Mouse (Mus musculus): ENCODE measurements around the gene Hist1h3e. TPM values are rescaled to one million over a fixed set of nuclear protein-coding genes. Genes with fewer than 3 reads are reported as not detected.
A peak's percentile ranks its signal among the peaks of the same experiment; 100 is the strongest.
"Not testable (repeated sequence)": the region's sequence is repeated elsewhere in the genome, so short reads cannot be mapped to it uniquely, and the experiment has no call there.

Gene Hist1h3e
- total RNA-seq, 2 experiments from 2014 or later = 8.3 to 12.9 TPM

DNA sequence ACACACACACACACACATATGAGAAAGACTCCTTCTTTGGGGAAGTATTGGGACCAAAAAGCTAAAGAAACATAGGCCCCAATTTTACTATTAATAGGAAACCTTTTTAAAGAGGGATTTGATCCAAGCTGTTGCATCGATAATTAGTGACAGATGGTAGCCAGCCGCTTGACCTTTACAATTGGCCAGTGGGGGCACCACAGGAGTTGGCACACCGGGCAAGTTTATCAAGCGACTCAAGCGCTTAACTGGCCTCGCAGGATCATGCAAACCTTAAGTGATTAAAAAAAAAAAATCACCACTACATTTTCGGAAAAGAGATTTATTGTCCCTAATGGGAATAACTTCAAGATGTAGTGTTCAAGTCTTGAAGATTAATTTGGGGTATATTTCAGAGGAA, 30.4 kb upstream of the Hist1h3e start:
- H3K4me3 ChIP-seq = no peak overlapping the region
- no peak for TF ChIP-seq CTCF (IDR thresholded peaks at IDR 0.05)
- H3K27ac ChIP-seq = no peak overlapping the region
- no peak for DNase-seq
- intact Hi-C loops (cut with DNase I) = no loop called here

DNA sequence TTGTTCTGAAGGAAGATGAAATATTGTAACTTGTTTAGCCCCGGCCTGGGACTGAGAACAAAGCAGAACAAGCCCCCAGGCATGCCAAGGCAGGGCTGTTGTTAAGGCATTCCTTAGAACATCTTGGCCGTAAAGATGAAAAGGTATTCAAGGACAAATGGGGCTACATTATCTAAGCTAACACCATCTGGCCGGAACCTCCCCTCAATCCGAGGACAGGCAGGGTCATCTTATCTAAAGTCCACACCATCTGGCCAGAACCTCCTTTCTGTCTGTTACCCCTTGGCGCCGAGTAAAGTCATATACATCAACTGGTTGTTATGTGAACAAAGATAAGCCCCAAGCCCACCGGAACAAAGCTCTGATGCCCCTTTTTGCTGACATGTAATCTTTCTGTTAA, 29.7 kb upstream of the Hist1h3e start:
- H3K27ac ChIP-seq; intact Hi-C loops (cut with DNase I); DNase-seq; H3K4me3 ChIP-seq: not testable (repeated sequence)

DNA sequence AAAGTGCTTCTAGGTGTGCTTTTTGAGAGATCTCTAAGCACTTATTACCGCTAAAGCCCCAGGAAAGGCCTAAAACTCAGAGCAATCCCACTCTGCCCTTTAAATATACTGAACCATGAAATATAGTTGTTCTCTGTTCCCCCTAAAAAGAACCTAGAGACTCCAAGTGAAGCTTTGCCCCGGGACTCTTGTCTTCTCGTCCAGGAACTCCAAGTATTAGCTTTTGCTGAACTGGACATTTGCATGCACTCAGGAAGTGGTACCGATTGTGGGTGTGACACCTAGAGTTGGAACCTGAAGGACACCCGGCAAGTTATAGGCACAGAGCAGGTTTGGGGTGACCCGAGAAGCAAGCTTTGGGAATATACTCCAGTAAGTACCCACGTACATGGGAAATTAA, 29.0 kb upstream of the Hist1h3e start:
- intact Hi-C loops (cut with DNase I) = no loop called here

DNA sequence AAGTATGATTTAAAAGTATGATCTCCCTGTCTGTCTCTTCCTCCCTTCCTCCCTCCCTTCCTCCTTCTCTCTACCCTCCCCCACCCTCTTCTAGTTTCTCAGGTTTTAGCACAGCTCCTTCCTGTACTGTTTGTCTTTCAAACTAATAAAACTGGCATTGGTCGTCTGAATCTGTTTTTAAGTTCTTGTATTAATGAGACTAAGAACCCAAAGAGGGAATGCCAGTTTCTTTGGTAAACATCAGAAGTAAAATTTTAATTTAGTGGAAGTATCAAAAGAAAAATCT, 24.7 kb upstream of the Hist1h3e start:
- DNase-seq = no peak
- TF ChIP-seq CTCF (IDR thresholded peaks at IDR 0.05) = no peak
- Histone ChIP-seq H3K4me3 (peak overlapping the region; percentile 85), H3K27ac (peak overlapping the region; percentile 95)
- intact Hi-C loops (cut with DNase I) = loop anchor here (5.0 kb wide), 1 partner anchor 1545 kb away; the partner anchor contains the start of genes Hist1h2ag, Hist1h2bj and Hist1h4i

More for the DNA sequence above, 29.0 kb upstream of the Hist1h3e start:
- no peak for TF ChIP-seq CTCF (IDR thresholded peaks at IDR 0.05)
- no peak overlapping the region for H3K27ac ChIP-seq
- no peak for DNase-seq
- H3K4me3 ChIP-seq = no peak overlapping the region

DNA sequence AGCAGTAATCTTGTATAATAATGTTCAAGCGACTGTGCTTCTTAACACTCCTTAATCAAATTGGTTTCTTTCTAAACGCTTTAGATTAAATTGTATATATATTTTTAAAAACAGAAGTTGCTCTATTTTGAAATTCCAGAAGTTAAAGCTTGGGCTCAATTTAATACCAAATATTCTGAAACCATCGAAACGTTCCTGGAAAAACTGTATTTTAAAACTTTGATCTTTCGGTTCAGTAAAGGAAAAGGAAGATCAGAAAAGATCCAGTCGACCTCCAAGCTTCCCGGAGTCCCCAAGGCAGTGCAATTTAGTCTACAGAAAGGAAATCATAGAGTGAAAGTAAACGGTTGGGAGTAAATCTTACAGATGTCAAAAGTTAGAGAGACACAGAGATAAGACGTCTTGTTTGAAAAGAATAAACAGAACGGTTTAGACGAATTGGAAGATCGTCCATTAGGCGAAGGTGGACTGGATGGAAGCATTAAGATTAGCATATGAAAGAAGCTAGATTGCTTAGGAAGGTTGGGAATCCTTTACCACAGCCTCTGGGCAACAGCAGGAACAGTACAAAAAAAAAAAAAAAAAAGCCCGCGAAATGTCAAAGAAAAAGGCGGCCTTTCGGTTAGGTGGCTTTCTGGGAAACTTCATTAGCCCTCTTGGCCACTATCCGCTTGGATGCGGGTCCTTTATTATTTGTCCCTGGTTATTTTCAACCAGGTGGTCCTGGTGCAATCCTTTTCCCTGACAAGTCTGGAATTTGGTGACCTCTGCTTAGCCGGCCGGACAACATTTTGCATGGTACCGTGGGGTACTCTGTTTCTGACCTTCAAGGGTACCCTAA, 24.1 kb upstream of the Hist1h3e start:
- peak overlapping the region; percentile 95 for H3K27ac ChIP-seq
- peak overlapping the region; percentile 85 for H3K4me3 ChIP-seq
- intact Hi-C loops (cut with DNase I) = loop anchor here (5.0 kb wide), 1 partner anchor 1544 kb away; the partner anchor contains the start of genes Hist1h2ag, Hist1h2bj and Hist1h4i
- no peak for TF ChIP-seq CTCF (IDR thresholded peaks at IDR 0.05)
- DNase-seq = no peak

DNA sequence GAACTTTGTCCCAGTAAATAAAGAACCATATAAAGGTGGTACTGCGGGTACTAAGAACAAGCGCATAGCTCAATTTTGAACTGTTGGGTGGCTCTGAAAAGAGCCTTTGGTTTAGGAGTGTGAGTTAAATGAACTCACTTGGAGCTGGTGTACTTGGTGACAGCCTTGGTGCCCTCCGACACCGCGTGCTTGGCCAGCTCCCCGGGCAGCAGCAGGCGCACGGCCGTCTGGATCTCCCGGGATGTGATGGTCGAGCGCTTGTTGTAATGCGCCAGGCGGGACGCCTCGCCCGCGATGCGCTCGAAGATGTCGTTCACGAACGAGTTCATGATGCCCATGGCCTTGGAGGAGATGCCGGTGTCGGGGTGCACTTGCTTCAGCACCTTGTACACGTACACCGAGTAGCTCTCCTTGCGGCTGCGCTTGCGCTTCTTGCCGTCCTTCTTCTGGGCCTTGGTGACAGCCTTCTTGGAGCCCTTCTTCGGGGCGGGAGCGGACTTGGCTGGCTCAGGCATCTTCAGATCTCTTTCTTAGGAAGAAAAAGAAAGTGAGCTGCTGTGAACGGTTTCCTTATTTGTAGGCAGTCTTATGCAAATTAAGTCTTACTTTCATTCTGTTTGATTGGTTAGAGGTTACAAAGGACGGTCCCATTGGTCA, 23.4 kb upstream of the Hist1h3e start:
- Histone ChIP-seq H3K4me3 (peak overlapping the region; percentile 85), H3K27ac (peak overlapping the region; percentile 95)
- peak; percentile 73 for DNase-seq
- intact Hi-C loops (cut with DNase I) = loop anchor here (5.0 kb wide), 1 partner anchor 1543 kb away; the partner anchor contains the start of genes Hist1h2ag, Hist1h2bj and Hist1h4i

DNA sequence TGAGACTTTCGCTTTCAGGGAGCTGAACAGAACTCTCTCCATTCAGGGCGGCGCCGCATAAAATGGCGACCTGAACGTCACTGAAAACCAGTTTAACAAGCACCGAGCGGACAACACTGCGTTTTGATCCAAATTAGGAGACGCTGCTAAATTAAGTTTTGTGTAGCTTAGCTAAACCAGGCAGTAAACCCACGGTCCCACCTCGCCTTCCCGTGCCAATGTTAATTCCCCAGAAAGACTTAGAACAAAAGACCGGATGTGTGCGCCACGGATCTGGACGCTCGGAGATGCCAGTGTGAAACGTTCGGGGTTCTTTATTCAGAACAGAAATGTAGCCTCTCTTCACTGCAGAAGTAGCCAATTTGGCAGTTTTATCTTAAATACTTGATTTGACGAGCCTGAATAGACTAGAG, 22.9 kb upstream of the Hist1h3e start:
- intact Hi-C loops (cut with DNase I) = loop anchor here (5.0 kb wide), 1 partner anchor 1543 kb away; the partner anchor contains the start of genes Hist1h2ag, Hist1h2bj and Hist1h4i
- H3K4me3 ChIP-seq = peak overlapping the region; percentile 85
- no peak for TF ChIP-seq CTCF (IDR thresholded peaks at IDR 0.05)
- H3K27ac ChIP-seq = peak overlapping the region; percentile 95
- peak; percentile 70 for DNase-seq

DNA sequence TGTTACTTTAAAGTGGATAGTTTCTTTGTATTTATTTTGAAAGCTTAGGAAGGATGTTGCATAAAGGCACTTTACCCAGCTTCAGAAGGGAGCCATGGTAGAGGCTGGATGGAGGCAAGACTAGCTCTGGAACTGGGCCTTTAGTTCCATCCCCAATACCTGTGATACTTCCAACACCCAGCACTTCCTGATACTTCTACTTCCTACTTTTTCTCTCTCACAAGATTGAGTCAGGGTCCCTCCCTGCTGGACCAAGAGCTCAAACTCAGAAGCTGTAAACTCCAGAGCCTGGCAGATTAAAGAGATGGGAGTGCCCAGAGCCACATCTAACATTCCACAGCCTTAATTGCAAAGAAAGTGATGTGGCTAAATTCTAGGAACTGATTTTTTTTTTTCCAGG, 22.2 kb upstream of the Hist1h3e start:
- H3K27ac ChIP-seq = peak overlapping the region; percentile 95
- peak overlapping the region; percentile 85 for H3K4me3 ChIP-seq
- intact Hi-C loops (cut with DNase I) = loop anchor here (5.0 kb wide), 5 partner anchors 38 to 178 kb away; partner anchors contain the start of genes Hist1h1a, Hist1h1e, Hist1h1t and Hist1h2af
- DNase-seq = no peak
- no peak for TF ChIP-seq CTCF (IDR thresholded peaks at IDR 0.05)

DNA sequence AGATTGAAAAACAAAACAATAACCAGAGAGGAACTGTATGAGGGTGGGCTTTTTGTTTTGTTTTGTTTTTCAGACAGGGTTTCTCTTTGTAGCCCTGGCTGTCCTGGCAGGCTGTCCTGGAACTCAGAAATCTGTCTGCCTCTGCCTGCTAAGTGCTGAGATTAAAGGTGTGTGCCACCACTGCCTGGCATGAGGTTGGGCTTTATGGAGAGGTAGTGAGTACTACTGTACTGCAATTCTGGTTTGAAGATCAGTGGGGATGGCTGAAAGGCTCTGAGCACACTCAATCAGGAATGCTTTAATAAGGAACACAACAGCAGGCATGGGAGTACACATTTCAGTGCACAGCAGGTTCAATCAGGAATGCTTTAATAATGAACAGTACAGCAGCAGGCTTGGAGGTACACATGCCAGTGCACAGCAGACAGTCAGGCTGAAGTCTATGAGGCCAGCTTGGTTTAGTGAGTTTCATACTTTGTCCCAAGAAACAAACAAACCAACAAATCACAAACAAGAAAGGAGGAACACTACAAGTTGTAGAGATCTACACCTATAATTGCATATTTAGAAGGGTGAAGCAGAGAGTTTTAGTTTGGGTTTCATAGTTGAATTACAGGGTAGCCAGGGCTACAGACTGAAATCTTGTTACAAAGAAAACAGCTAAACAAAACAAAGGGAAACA, 21.4 kb upstream of the Hist1h3e start:
- peak overlapping the region; percentile 95 for H3K27ac ChIP-seq
- intact Hi-C loops (cut with DNase I) = loop anchor here (5.0 kb wide), 5 partner anchors 39 to 179 kb away; partner anchors contain the start of genes Hist1h1a, Hist1h1e, Hist1h1t and Hist1h2af
- no peak overlapping the region for H3K4me3 ChIP-seq
- TF ChIP-seq CTCF (IDR thresholded peaks at IDR 0.05) = no peak
- DNase-seq = no peak

DNA sequence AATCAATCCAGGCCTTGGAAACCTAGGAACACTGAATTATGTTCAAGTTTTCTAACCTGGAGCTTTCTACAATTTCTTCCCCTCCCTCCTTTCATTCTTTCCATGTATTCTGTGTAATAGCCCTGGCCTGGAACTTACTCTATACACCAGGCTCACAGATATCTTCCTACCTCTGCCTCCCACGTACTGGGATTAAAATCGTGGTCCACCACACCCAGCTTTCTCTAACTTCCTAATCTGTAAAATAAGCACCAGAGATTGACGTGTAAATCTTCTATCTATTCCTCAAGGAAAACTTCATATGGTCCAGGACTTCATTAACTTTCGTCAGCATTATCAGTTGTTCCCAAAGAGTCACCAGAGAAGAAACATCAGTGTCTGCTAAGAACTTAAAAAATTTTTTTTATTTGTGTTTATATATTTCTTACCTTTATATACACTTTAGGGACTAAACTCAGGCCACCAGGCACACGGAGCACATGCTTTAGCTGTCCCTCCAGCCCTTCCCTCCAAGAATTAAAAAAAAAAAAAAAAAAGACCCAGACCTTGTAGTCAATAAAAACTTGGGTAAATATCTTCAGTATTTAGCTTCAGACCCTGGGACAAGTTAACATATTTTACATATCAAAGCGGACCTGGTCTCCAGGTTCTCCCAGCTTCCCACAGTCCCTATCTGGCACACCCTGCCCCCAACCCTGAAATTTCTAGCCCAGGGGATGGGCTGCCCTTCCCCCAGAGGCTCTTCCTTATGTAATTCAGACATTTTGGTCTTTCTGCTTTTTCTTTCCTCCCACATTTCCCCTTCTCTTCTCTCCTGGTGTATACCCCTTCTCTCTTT, 20.3 kb upstream of the Hist1h3e start:
- intact Hi-C loops (cut with DNase I) = loop anchor here (5.0 kb wide), 5 partner anchors 40 to 180 kb away; partner anchors contain the start of genes Hist1h1a, Hist1h1e, Hist1h1t and Hist1h2af
- H3K4me3 ChIP-seq = peak overlapping the region; percentile 83
- DNase-seq = no peak
- H3K27ac ChIP-seq = peak overlapping the region; percentile 81
- TF ChIP-seq CTCF (IDR thresholded peaks at IDR 0.05) = no peak

DNA sequence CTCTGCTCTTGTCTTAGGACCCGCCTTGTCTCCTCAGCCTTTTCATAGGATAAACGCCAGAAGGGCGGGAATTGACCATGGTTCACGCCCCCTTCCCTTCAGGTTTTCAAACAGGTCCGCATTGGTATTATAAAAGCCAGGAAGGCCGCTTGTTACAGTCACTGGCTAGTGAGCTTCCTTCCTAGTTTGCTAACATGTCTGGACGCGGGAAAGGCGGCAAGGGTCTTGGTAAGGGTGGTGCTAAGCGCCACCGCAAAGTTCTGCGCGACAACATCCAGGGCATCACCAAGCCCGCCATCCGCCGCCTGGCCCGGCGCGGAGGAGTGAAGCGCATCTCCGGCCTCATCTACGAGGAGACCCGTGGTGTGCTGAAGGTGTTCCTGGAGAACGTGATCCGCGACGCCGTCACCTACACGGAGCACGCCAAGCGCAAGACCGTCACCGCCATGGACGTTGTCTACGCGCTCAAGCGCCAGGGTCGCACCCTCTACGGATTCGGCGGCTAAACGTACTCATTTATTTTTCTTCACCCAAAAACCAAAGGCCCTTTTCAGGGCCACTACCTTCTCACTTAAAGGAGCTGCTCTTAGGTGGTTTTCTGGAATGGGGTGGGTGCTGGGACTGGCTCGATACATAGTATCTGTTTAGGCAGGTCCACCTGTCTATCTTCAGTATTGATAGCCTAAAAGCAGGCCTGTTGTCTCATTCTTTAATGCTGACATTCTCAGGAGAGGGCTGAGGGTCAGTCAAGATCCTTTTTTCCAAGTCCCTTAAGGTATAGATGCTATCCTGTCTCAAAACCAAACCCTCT, 19.4 kb upstream of the Hist1h3e start, which contains the start of gene Hist1h4d:
Hist1h4d (plus strand) TSS at position 191 of the 811 bp plus-strand sequence.
- H3K4me3 ChIP-seq = peak within 1 kb of the TSS; percentile 83
- no peak for TF ChIP-seq CTCF (IDR thresholded peaks at IDR 0.05)
- intact Hi-C loops (cut with DNase I) = loop anchor here (5.0 kb wide), 5 partner anchors 41 to 181 kb away; partner anchors contain the start of genes Hist1h1a, Hist1h1e, Hist1h1t and Hist1h2af
- H3K27ac ChIP-seq = peak within 1 kb of the TSS; percentile 81
- peak; percentile 90 for DNase-seq
